Mouse (Mus musculus) adrenal gland, postnatal 25 days (tissue): ENCODE measurements around the gene Krt24. TPM values are rescaled to one million over a fixed set of nuclear protein-coding genes. Genes with fewer than 3 reads are reported as not detected.
A peak's percentile ranks its signal among the peaks of the same experiment; 100 is the strongest.
"Not testable (repeated sequence)": the region's sequence is repeated elsewhere in the genome, so short reads cannot be mapped to it uniquely, and the experiment has no call there.

ENCODE experiments used
- DNase-seq: peaks from one replicate; pipeline ENCODE4 v3.0.0; 2021; ENCODE audit warnings: mixed read lengths
- total RNA-seq: library from RNA; stranded (reverse); gene quantifications from 2 replicates; pipeline ENCODE4 v1.2.3, GENCODE M21; 2021

Gene Krt24
- total RNA-seq, 1 experiment from 2014 or later = not detected

- DNase-seq = no peak
These were observed 34.4 kb downstream of the Krt24 start for GRCm38 (mm10) chr11:99250666-99251065.

- DNase-seq = no peak
These were observed 34.8 kb downstream of the Krt24 start for GRCm38 (mm10) chr11:99250241-99250640.

- DNase-seq = peak; percentile 17
These were observed 35.9 kb downstream of the Krt24 start for GRCm38 (mm10) chr11:99249115-99249514.

GRCm38 (mm10) chr11:99247916-99248315 is 37.1 kb downstream of the Krt24 start:
- no peak for DNase-seq

GRCm38 (mm10) chr11:99244519-99244918 is 40.5 kb downstream of the Krt24 start:
- not testable (repeated sequence) for DNase-seq

- no peak for DNase-seq
These were observed 41.2 kb downstream of the Krt24 start, which contains the start of gene Krt222 for GRCm38 (mm10) chr11:99243820-99244374. TSS of gene Krt222 (minus strand) at chr11:99244085.

- no peak for DNase-seq
These were observed 41.8 kb downstream of the Krt24 start for GRCm38 (mm10) chr11:99243200-99243819.

GRCm38 (mm10) chr11:99242056-99242455 is 43.0 kb downstream of the Krt24 start:
- no peak for DNase-seq

GRCm38 (mm10) chr11:99238468-99238867 is 46.6 kb downstream of the Krt24 start:
- DNase-seq = no peak

- DNase-seq = no peak
These were observed 53.8 kb downstream of the Krt24 start for GRCm38 (mm10) chr11:99231049-99231816.

- DNase-seq = peak; percentile 81
These were observed 54.6 kb downstream of the Krt24 start, which contains the start of gene Smarce1 for GRCm38 (mm10) chr11:99230261-99231048. TSS of gene Smarce1 (minus strand) at chr11:99231017.

Other genes starting within 250 kb of the Krt24 start
- 50.5 and 61.1 TPM in 2 replicates for gene Igfbp4, start 244.0 kb downstream of the Krt24 start, total RNA-seq
- 0.12 TPM in 1 of 2 replicates, not detected in the other for gene Tns4, start 196.0 kb downstream of the Krt24 start, total RNA-seq
- gene Ccr7, start 130.2 kb downstream of the Krt24 start, total RNA-seq = 0.21 TPM in 1 of 2 replicates, not detected in the other
- gene Smarce1, start 54.2 kb downstream of the Krt24 start, total RNA-seq = 63.5 and 101 TPM in 2 replicates
- 1.4 and 2.4 TPM in 2 replicates for gene Krt222, start 41.2 kb downstream of the Krt24 start, total RNA-seq
- not detected in 2 replicates for gene Krt25, start 37.7 kb upstream of the Krt24 start, total RNA-seq
- not detected in 2 replicates for gene Krt26, start 52.7 kb upstream of the Krt24 start, total RNA-seq
- not detected in 2 replicates for gene Krt27, start 65.8 kb upstream of the Krt24 start, total RNA-seq
- not detected in 2 replicates for gene Krt28, start 89.6 kb upstream of the Krt24 start, total RNA-seq
- 4.3 and 7.7 TPM in 2 replicates for gene Krt10, start 104.1 kb upstream of the Krt24 start, total RNA-seq
- gene Krt12, start 137.0 kb upstream of the Krt24 start, total RNA-seq = not detected in 2 replicates
- 0.15 TPM in 1 of 2 replicates, not detected in the other for gene Krt20, start 152.9 kb upstream of the Krt24 start, total RNA-seq
- gene Krt23, start 207.9 kb upstream of the Krt24 start, total RNA-seq = not detected in 2 replicates
- not detected in 2 replicates for gene Krt39, start 236.1 kb upstream of the Krt24 start, total RNA-seq